Mouse (Mus musculus) fat pad, adult 2 months (tissue): Measurements from ENCODE around the gene Exog.

Source experiments
- DNase-seq: peaks from one replicate; pipeline ENCODE4 v3.0.0-alpha.2; 2011; ENCODE audit warnings: low read depth, low spot score; ENCODE audit errors: extremely low read depth

Exog gene

GRCm38 (mm10) chr9:119503613-119504012 lies 58.9 kb downstream of the Exog start:
- no peak for DNase-seq

- DNase-seq = no peak
Observed at GRCm38 (mm10) chr9:119504981-119505658, 60.4 kb downstream of the Exog start.

GRCm38 (mm10) chr9:119510902-119511301 lies 66.2 kb downstream of the Exog start:
- no peak for DNase-seq

- DNase-seq = no peak
Observed at GRCm38 (mm10) chr9:119512993-119513392, 68.2 kb downstream of the Exog start.

GRCm38 (mm10) chr9:119513816-119514215 lies 69.1 kb downstream of the Exog start:
- no peak for DNase-seq

- DNase-seq = no peak
Observed at GRCm38 (mm10) chr9:119514986-119515385, 70.2 kb downstream of the Exog start.
